Mouse (Mus musculus): ENCODE data around the gene Shc3. TPM values are rescaled to one million over a fixed set of nuclear protein-coding genes. Genes with fewer than 3 reads are reported as not detected.

Gene Shc3
- polyA plus RNA-seq, 1 experiment from 2014 or later: not detected

DNA sequence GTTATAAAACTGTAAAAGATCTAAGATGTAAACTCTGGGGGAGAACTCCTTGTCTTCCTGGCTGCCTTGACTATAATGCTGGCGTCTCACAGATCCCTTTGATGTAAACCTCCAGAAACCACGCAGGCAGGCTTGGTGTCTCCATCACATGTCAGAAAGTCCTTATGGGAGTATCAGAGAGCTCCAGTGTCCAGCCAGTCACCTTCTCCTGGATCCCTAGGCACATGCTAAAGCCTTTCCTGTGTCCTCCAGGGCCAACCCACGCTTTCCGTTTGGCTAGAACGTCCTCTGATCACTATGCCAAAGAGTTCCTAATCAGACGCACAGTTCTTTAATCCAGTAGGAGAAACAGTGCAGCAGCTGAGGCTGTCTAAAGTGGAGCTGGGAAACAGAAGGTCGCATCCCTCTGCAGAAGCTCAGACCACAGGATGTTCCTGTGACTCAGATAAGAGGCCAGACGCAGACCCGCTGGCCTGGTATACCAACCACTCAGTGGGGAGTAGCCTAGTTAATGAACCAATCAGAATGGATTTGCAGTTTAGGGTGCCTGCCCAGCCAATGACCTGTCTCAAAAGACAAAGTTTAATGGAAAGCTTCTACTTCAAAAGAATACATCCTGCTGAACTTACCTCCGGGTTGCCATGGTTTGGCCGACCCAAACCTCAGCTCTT is 88.7 kb downstream of the Shc3 start:
- Histone ChIP-seq H3K36me3 (no peaks in the 10 kb centered on the region), H3K4me1 (replicated peaks) (no peaks in the 10 kb centered on the region), H3K4me2 (no peak overlapping the region), H3K9me3 (replicated peaks) (no peaks in the 10 kb centered on the region), H3K9ac (no peak overlapping the region), H3K4me3 (replicated peaks) (no peak overlapping the region), H3K27ac (no peak overlapping the region), H3K27me3 (no peaks in the 10 kb centered on the region)
- no peak for DNase-seq
- 26% methylated on average over 11 of the region's 11 CpGs for WGBS (ENCODE audit: insufficient replicate concordance)
- no peak for ATAC-seq (ENCODE audit: low read depth)

DNA sequence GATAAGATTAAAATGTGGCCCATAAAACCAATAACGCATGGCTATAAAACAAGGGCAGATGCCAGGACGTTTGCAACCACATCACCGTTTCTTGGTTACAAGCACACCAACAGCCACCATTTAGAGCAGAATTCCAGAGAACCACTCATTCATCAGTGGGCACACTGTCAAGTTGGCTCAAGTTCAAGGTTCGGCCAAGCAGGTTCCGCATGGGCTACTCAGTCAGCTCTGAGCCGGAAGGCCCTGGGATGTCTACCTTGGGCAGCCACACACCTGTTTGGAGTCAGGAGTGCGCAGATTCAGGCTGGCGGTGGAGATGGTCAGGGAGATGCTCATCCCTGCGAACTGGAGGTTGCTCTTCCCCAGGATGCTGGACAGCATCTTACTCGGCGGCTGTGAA is 89.4 kb downstream of the Shc3 start:
- H3K9me3 ChIP-seq (replicated peaks): no peaks in the 10 kb centered on the region
- H3K4me2 ChIP-seq: no peak overlapping the region
- WGBS (ENCODE audit: insufficient replicate concordance): 72% methylated on average over 11 of the region's 11 CpGs
- H3K36me3 ChIP-seq: no peaks in the 10 kb centered on the region
- ATAC-seq (ENCODE audit: low read depth) (no peak), DNase-seq (no peak)
- H3K27ac ChIP-seq: no peak overlapping the region
- no peak overlapping the region for H3K9ac ChIP-seq
- no peaks in the 10 kb centered on the region for H3K27me3 ChIP-seq
- H3K4me3 ChIP-seq (replicated peaks): no peak overlapping the region
- H3K4me1 ChIP-seq (replicated peaks): no peaks in the 10 kb centered on the region

- 67% methylated on average over 10 of the region's 10 CpGs for WGBS (ENCODE audit: insufficient replicate concordance)
- no peak for ATAC-seq (ENCODE audit: low read depth)
- Histone ChIP-seq H3K4me1 (replicated peaks) (no peaks in the 10 kb centered on the region), H3K9me3 (replicated peaks) (no peaks in the 10 kb centered on the region), H3K9ac (no peak overlapping the region), H3K27ac (no peak overlapping the region), H3K4me3 (replicated peaks) (no peak overlapping the region), H3K27me3 (no peaks in the 10 kb centered on the region), H3K4me2 (no peak overlapping the region), H3K36me3 (no peaks in the 10 kb centered on the region)
- DNase-seq: no peak
These were observed 92.2 kb downstream of the Shc3 start for GRCm38 (mm10) chr13:51476991-51477390.

DNA sequence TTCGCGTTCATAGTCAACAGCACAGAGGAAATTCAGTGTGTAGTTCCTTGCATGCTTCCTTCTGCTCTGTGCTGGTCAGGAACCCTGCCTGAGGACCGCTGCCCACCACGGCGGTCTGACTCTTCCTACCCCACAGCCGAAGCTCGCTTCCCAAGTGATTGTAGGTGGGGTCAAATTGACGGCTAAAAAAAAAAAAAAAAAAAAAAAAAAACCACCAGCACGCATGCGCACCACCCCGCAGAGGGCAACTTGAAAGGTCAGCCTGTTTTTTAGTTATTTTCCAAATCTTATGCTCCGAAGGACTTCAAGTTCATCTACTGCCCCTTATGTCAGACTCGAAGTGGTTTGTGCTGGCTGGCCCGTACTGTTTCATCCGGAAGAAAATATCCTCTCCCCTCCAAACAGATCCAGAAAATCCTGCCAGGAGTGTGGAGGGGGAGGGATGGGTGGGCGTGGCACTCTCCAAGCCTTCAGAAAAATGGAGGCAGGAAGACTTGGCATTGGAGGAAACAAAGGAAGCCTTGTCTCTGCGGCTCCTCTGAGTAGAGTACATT is 100.4 kb downstream of the Shc3 start:
- DNase-seq (no peak), ATAC-seq (ENCODE audit: low read depth) (no peak)
- H3K4me3 ChIP-seq (replicated peaks): no peak overlapping the region
- no peaks in the 10 kb centered on the region for H3K9me3 ChIP-seq (replicated peaks)
- H3K27ac ChIP-seq: no peak overlapping the region
- no peaks in the 10 kb centered on the region for H3K36me3 ChIP-seq
- no peaks in the 10 kb centered on the region for H3K4me1 ChIP-seq (replicated peaks)
- H3K9ac ChIP-seq: no peak overlapping the region
- no peaks in the 10 kb centered on the region for H3K27me3 ChIP-seq
- no peak overlapping the region for H3K4me2 ChIP-seq
- 58% methylated on average over 17 of the region's 17 CpGs for WGBS (ENCODE audit: insufficient replicate concordance)

GRCm38 (mm10) chr13:51466117-51466841 is 102.9 kb downstream of the Shc3 start:
- Histone ChIP-seq H3K4me1 (replicated peaks) (no peaks in the 10 kb centered on the region), H3K27ac (no peak overlapping the region), H3K4me3 (replicated peaks) (no peak overlapping the region), H3K36me3 (no peaks in the 10 kb centered on the region), H3K9me3 (replicated peaks) (no peaks in the 10 kb centered on the region), H3K9ac (no peak overlapping the region), H3K4me2 (no peak overlapping the region), H3K27me3 (no peaks in the 10 kb centered on the region)
- no peak for DNase-seq
- no peak for ATAC-seq (ENCODE audit: low read depth)
- 68% methylated on average over 14 of the region's 14 CpGs for WGBS (ENCODE audit: insufficient replicate concordance)

- Histone ChIP-seq H3K9ac (no peak overlapping the region), H3K4me2 (no peak overlapping the region), H3K4me3 (replicated peaks) (no peak overlapping the region), H3K4me1 (replicated peaks) (no peaks in the 10 kb centered on the region), H3K9me3 (replicated peaks) (0 out of 2 replicates have a peak, but pooled peaks cover 2% of the 10 kb centered on the region), H3K27me3 (no peaks in the 10 kb centered on the region), H3K36me3 (no peaks in the 10 kb centered on the region), H3K27ac (no peak overlapping the region)
- DNase-seq (no peak), ATAC-seq (ENCODE audit: low read depth) (no peak)
- WGBS (ENCODE audit: insufficient replicate concordance): 57% methylated on average over 4 of the region's 4 CpGs
These were observed 104.9 kb downstream of the Shc3 start for GRCm38 (mm10) chr13:51464294-51464693.

- 38% methylated on average over 4 of the region's 4 CpGs for WGBS (ENCODE audit: insufficient replicate concordance)
- no peak overlapping the region for H3K4me3 ChIP-seq (replicated peaks)
- H3K36me3 ChIP-seq: no peaks in the 10 kb centered on the region
- no peak for DNase-seq
- H3K4me1 ChIP-seq (replicated peaks): no peaks in the 10 kb centered on the region
- H3K9ac ChIP-seq: no peak overlapping the region
- no peak for ATAC-seq (ENCODE audit: low read depth)
- no peak overlapping the region for H3K27ac ChIP-seq
- no peak overlapping the region for H3K4me2 ChIP-seq
- no peaks in the 10 kb centered on the region for H3K27me3 ChIP-seq
- 0 out of 2 replicates have a peak, but pooled peaks cover 2% of the 10 kb centered on the region for H3K9me3 ChIP-seq (replicated peaks)
These were observed 112.9 kb downstream of the Shc3 start for GRCm38 (mm10) chr13:51456190-51456878.

DNA sequence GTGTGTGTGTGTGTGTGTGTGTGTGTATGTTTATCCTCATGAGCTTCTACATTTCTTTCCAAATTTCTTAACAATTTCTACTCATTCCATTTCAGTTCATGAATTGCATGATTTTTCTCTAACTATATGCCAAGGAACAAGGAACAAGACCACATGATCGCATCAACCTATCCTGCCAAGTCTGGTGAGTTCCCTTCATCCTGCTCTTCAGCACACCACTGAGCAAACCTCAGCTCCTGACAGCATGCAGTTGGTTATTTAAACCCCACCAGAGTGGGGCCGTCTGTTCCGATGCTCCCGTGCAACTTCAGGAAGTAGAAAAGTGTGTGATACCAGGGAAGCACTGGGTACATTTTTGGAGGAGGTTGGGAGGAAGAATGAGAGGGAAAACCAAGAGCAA is 122.7 kb downstream of the Shc3 start:
- DNase-seq (no peak), ATAC-seq (ENCODE audit: low read depth) (no peak)
- H3K36me3 ChIP-seq: no peaks in the 10 kb centered on the region
- H3K27me3 ChIP-seq: no peaks in the 10 kb centered on the region
- H3K9me3 ChIP-seq (replicated peaks): no peaks in the 10 kb centered on the region
- no peak overlapping the region for H3K9ac ChIP-seq
- H3K4me2 ChIP-seq: no peak overlapping the region
- no peak overlapping the region for H3K4me3 ChIP-seq (replicated peaks)
- 49% methylated on average over 4 of the region's 4 CpGs for WGBS (ENCODE audit: insufficient replicate concordance)
- no peaks in the 10 kb centered on the region for H3K4me1 ChIP-seq (replicated peaks)
- H3K27ac ChIP-seq: no peak overlapping the region

DNA sequence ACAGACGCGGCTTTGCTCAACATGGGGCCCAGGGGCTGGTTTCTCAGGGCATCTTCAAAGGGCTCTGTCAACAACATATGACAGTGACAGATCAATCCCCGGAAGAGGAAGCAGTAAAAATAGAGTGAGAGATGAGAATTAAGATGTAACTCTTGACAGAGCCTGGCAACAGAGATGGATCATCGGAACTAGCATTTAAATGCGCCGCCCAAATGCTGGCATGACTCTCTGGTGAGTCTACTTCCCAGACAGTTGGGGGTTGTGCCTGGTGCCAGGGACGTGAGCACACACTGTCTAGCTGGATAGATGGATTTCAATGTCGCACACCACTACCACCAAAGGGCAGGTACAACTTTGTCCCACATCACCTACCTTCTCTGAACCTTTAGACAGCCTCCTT is 126.3 kb downstream of the Shc3 start:
- Histone ChIP-seq H3K27me3 (no peaks in the 10 kb centered on the region), H3K36me3 (no peaks in the 10 kb centered on the region), H3K9ac (no peak overlapping the region), H3K27ac (no peak overlapping the region), H3K4me1 (replicated peaks) (no peaks in the 10 kb centered on the region), H3K4me2 (no peak overlapping the region), H3K4me3 (replicated peaks) (no peak overlapping the region), H3K9me3 (replicated peaks) (no peaks in the 10 kb centered on the region)
- ATAC-seq (ENCODE audit: low read depth): no peak
- no peak for DNase-seq
- 76% methylated on average over 8 of the region's 8 CpGs for WGBS (ENCODE audit: insufficient replicate concordance)

- no peak for DNase-seq
- ATAC-seq (ENCODE audit: low read depth): no peak
- Histone ChIP-seq H3K27ac (no peak overlapping the region), H3K9me3 (replicated peaks) (no peaks in the 10 kb centered on the region), H3K4me2 (no peak overlapping the region), H3K4me1 (replicated peaks) (no peaks in the 10 kb centered on the region), H3K4me3 (replicated peaks) (no peak overlapping the region), H3K27me3 (no peaks in the 10 kb centered on the region), H3K36me3 (no peaks in the 10 kb centered on the region), H3K9ac (no peak overlapping the region)
- 61% methylated on average over 14 of the region's 14 CpGs for WGBS (ENCODE audit: insufficient replicate concordance)
These were observed 131.8 kb downstream of the Shc3 start for GRCm38 (mm10) chr13:51437105-51438085.
